Mouse (Mus musculus) liver, embryonic 12.5 days (tissue): Measurements from ENCODE around the gene Noxa1. TPM values are rescaled to one million over a fixed set of nuclear protein-coding genes. Genes with fewer than 3 reads are reported as not detected.

Experiments used
- ATAC-seq: fragments of 200-750 bp; cut with Nextera tagmentation; 2 replicates; pipeline ENCODE4 v1.8.0; 2017; ENCODE audit warnings: moderate number of reproducible peaks, mild to moderate bottlenecking, moderate library complexity
- H3K27ac ChIP-seq: fragments of 300-500 bp; sonication (generic); 2 replicates; pipeline ENCODE4 v1.5.1; 2016; ENCODE audit warnings: mild to moderate bottlenecking
- H3K27me3 ChIP-seq: fragments of 300-500 bp; sonication (generic); replicated peaks from 2 replicates; pipeline ENCODE4 v1.6.1; 2016; ENCODE audit warnings: mild to moderate bottlenecking, moderate library complexity
- H3K36me3 ChIP-seq: fragments of 300-500 bp; sonication (generic); 2 replicates; pipeline ENCODE4 v1.6.1; 2016; ENCODE audit warnings: mild to moderate bottlenecking, moderate library complexity
- H3K4me1 ChIP-seq: fragments of 300-500 bp; sonication (generic); 2 replicates; pipeline ENCODE4 v1.6.1; 2016
- H3K4me2 ChIP-seq: fragments of 300-500 bp; sonication (generic); 2 replicates; pipeline ENCODE4 v1.6.1; 2016; ENCODE audit warnings: mild to moderate bottlenecking, moderate library complexity
- H3K4me3 ChIP-seq: fragments of 300-500 bp; sonication (generic); 2 replicates; pipeline ENCODE4 v1.5.1; 2016; ENCODE audit warnings: mild to moderate bottlenecking, moderate library complexity
- H3K9ac ChIP-seq: fragments of 300-500 bp; sonication (generic); 2 replicates; pipeline ENCODE4 v1.6.1; 2016; ENCODE audit warnings: mild to moderate bottlenecking, moderate library complexity
- H3K9me3 ChIP-seq: fragments of 300-500 bp; sonication (generic); replicated peaks from 2 replicates; pipeline ENCODE4 v1.6.1; 2016; ENCODE audit warnings: mild to moderate bottlenecking, moderate library complexity
- WGBS: fragments of 180-500 bp; shearing (Covaris S2); methylation state at CpG from one replicate; pipeline ENCODE4 v1.1.7; 2016; ENCODE audit not compliant: insufficient replicate concordance; 5-methylcytosine and 5-hydroxymethylcytosine counted together
- polyA plus RNA-seq: library from polyadenylated mRNA; unstranded; fragments of >200 nt; fragmentation: Nextera tagmentation; extraction: Ambion mirVana; gene quantifications from 2 replicates; pipeline ENCODE4 v1.2.1, GENCODE M21; 2016

Gene Noxa1
- polyA plus RNA-seq, 1 experiment from 2014 or later, result 0.64 TPM

DNA sequence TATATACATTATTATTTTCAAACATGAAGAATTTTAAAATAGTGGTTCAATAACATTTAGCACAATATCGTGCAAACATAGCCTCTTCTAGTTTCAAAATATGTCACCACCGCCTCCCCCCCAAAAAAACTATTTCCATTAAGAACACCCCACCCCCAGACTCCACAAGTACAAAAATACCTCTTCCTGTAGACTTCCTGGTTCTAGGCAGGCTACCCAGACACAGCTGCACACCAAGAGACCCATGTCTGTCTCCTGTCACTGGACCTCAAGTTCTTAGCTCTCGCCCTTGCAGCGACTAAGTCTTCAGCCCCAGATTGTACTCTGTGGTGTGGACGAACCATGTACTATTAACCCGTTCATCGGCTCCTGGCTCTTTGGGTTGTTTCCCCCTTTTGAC, 26.0 kb upstream of the Noxa1 start:
- no peak overlapping the region for H3K9ac ChIP-seq
- 42% methylated on average over 7 of the region's 7 CpGs for WGBS
- H3K36me3 ChIP-seq, result no peaks in the 10 kb centered on the region
- peaks cover 24% of the 10 kb centered on the region for H3K4me1 ChIP-seq
- no peak overlapping the region for H3K4me3 ChIP-seq
- no peak overlapping the region for H3K4me2 ChIP-seq
- H3K27me3 ChIP-seq, result no peaks in the 10 kb centered on the region; the same call in 1 of the 2 replicates
- ATAC-seq, result no peak
- no peaks in the 10 kb centered on the region for H3K9me3 ChIP-seq
- no peak overlapping the region for H3K27ac ChIP-seq

DNA sequence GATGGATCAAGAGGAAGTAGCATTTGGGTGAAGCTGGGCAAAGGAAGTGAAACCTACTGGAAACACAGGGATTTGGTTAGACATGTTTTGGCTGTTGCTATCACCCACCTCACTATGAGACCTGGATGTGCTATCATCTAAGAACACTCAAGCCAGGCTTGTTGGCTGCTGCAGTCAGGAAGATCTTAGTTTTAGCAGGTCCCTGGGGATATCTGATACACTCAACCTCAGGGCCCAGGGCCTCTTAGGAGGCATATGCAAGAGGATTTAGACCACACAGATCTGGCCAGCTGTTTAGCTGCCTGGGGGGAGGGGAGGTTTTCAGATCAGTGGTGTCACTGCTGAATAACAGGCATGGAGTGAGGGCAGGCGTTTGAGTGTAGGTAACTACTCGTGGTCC, 20.5 kb upstream of the Noxa1 start:
- Histone ChIP-seq H3K9me3 (no peaks in the 10 kb centered on the region), H3K4me2 (peak overlapping the region; percentile 48), H3K4me1 (peaks cover 44% of the 10 kb centered on the region), H3K4me3 (no peak overlapping the region), H3K27ac (peak overlapping the region; percentile 82), H3K36me3 (no peaks in the 10 kb centered on the region), H3K9ac (0 out of 2 replicates have a peak overlapping the region, but pooled peaks have one; percentile 29), H3K27me3 (no peaks in the 10 kb centered on the region)
- peak; percentile 85 for ATAC-seq
- 14% methylated on average over 2 of the region's 2 CpGs for WGBS

DNA sequence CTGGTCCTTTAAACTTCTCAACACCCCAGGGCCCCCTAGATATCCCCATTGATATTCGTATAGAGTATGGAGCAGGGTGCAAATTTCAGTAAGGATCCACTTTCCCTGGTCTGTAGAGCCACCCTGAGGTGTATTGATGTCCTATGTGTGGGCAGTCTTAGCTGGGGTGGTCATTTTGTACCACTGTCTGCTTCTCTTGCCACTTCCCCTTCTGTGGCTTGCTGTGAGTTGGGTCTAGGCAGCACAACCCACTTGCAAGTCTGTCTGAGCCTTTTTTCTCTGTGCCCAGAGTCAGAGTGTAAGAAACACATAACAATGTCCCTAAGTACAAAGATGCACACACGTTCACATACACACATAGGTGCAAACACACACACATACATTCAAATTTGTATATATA, 19.4 kb upstream of the Noxa1 start:
- Histone ChIP-seq H3K4me2 (no peak overlapping the region), H3K4me1 (peaks cover 54% of the 10 kb centered on the region), H3K27ac (no peak overlapping the region), H3K9me3 (no peaks in the 10 kb centered on the region), H3K9ac (no peak overlapping the region), H3K36me3 (no peaks in the 10 kb centered on the region), H3K27me3 (no peaks in the 10 kb centered on the region), H3K4me3 (no peak overlapping the region)
- ATAC-seq, result no peak
- 53% methylated on average over 2 of the region's 2 CpGs for WGBS

DNA sequence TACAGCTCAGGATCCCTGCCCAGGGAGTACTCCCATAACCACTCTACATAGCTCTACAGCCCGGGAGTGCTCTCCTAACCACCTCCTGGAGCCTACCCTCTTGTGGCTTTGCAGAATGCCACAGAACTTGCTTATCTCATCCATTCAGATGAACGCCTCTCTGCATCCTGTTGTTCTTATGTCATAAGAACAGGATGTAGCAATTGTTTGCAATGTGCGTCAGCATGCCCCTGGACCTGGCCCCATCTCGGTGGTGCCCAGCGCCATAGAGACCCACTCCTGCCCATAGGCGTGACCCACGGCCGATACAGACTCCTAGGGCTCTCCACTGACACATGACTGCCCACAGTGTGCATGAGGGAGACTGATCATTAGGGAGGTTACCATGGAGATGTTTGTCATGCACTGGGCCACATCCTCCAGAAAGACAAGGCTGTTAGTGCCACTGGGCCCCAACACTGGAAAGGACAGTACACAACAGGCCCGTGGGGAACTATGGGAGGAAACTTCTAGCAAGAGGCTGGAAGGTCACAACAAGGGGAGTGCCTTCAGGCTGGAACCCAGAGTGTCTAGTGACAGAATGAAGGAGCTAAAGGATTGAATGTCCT, 16.3 kb upstream of the Noxa1 start:
- no peak overlapping the region for H3K9ac ChIP-seq
- WGBS, result 16% methylated on average over 9 of the region's 9 CpGs

DNA sequence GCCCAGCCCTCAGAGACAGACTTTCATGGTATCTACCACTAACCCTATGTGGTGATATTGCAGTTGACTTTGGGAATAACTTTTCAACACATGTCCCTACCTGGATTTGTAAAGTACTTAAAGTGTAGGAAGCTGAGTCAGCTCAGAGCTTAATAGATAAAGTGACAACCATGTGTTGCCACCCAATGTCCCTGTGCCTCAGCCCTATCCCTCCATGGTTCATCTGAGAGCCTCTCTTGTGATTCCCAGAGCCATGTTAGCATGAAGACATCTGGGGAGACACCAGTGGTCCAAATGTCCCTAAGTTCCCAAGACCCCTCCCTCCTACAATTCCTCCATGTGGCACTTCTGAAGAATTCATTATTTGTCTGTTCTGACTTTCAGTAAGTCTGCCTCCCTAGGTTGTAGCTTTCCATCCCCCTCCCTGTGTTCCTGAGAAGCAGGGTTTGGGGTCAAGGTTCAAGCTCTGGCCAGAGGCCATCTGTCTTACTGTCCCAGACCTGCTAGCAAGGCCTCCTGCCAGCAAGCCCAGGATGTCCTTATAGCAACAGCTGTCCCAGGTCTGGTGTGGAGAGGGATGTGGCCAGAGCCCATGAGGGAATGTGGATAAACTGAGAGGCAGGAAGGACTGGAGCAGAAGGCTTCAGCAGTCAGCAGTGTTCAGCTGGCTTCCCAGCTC, 15.7 kb upstream of the Noxa1 start:
- ATAC-seq, result no peak; the same call in 1 of the 2 replicates
- no peaks in the 10 kb centered on the region for H3K9me3 ChIP-seq
- H3K27ac ChIP-seq, result peak overlapping the region; percentile 68
- H3K4me3 ChIP-seq, result no peak overlapping the region
- H3K36me3 ChIP-seq, result no peaks in the 10 kb centered on the region
- no peaks in the 10 kb centered on the region for H3K27me3 ChIP-seq
- no peak overlapping the region for H3K9ac ChIP-seq
- H3K4me2 ChIP-seq, result 0 out of 2 replicates have a peak overlapping the region, but pooled peaks have one; percentile 3
- peaks cover 66% of the 10 kb centered on the region for H3K4me1 ChIP-seq

More for the DNA sequence above, 16.3 kb upstream of the Noxa1 start:
- H3K4me1 ChIP-seq, result peaks cover 66% of the 10 kb centered on the region
- H3K36me3 ChIP-seq, result no peaks in the 10 kb centered on the region
- no peaks in the 10 kb centered on the region for H3K27me3 ChIP-seq
- peak overlapping the region; percentile 68 for H3K27ac ChIP-seq
- peak overlapping the region; percentile 29; the same call in 1 of the 2 replicates for H3K4me2 ChIP-seq
- peak; percentile 81 for ATAC-seq
- H3K4me3 ChIP-seq, result no peak overlapping the region
- no peaks in the 10 kb centered on the region for H3K9me3 ChIP-seq

DNA sequence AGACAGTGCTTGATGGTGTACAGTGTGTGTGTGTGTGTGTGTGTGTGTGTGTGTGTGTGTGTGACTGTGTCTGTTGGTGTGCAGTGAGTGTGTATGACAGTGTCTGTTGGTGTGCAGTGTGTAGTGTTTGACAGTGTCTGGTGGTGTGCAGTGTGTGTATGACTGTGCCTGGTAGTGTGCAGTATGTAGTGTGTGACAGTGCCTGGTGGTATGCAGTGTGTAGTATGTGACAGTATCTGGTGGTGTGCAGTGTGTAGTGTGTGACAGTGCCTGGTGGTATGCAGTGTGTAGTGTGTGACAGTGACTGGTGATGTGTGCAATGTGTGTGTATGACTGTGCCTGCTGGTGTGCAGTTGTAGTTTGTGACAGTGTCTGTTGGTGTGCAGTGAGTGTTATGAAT, 14.5 kb upstream of the Noxa1 start:
- H3K9me3 ChIP-seq, result no peaks in the 10 kb centered on the region
- H3K4me1 ChIP-seq, result peaks cover 59% of the 10 kb centered on the region
- ATAC-seq, result no peak
- H3K27ac ChIP-seq, result no peak overlapping the region
- H3K9ac ChIP-seq, result no peak overlapping the region
- H3K4me3 ChIP-seq, result no peak overlapping the region
- H3K36me3 ChIP-seq, result no peaks in the 10 kb centered on the region
- H3K4me2 ChIP-seq, result no peak overlapping the region
- no peaks in the 10 kb centered on the region for H3K27me3 ChIP-seq

DNA sequence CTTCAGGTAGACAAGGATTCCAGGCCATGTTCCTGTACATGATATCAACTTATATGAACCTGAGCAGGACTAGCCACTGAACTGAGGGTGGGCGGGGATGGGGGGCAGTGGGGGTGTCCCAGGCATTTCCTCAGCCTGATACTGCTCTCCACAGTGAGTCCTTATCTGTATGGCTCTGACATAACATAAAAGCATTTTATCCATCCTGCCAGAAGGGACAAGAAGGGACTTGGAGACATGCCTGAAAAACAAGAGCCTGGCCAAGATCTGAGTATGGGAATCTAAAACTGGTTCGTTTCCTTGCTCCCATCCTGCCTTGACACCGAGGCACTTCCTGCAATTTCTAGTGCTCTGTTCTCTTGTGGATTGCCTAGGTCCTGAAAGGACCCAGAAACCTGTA, 11.1 kb upstream of the Noxa1 start:
- peak overlapping the region; percentile 43 for H3K27ac ChIP-seq
- no peak overlapping the region for H3K4me2 ChIP-seq
- no peaks in the 10 kb centered on the region for H3K27me3 ChIP-seq
- H3K4me3 ChIP-seq, result no peak overlapping the region
- peaks cover 40% of the 10 kb centered on the region for H3K4me1 ChIP-seq
- ATAC-seq, result peak; percentile 66
- H3K9ac ChIP-seq, result 0 out of 2 replicates have a peak overlapping the region, but pooled peaks have one; percentile 10
- H3K9me3 ChIP-seq, result no peaks in the 10 kb centered on the region
- 25% methylated on average over 3 of the region's 3 CpGs for WGBS
- H3K36me3 ChIP-seq, result no peaks in the 10 kb centered on the region

DNA sequence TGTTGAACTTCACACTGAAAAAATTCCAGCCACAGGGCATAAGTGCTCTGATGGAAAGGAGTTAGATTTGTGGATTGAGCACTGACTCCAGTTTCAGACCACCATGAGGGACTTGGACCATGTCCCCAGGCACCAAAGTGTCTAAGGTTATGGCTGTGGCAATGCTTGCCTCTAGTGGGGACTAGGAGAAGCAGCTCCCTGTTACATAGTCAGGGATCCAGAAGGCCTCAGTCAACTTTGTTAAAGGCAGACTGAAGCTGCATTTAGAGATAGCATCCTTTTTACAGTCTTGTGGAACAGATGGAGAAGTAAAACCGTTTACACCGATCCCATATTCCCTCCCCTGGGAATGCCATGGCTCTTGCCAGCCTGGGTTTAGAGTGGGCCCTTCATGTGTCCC, 9.2 kb upstream of the Noxa1 start:
- 73% methylated on average over 2 of the region's 2 CpGs for WGBS
- ATAC-seq, result no peak
- no peak overlapping the region for H3K27ac ChIP-seq
- H3K36me3 ChIP-seq, result no peaks in the 10 kb centered on the region
- no peak overlapping the region for H3K4me3 ChIP-seq
- no peak overlapping the region for H3K4me2 ChIP-seq
- no peaks in the 10 kb centered on the region for H3K9me3 ChIP-seq
- no peaks in the 10 kb centered on the region for H3K27me3 ChIP-seq
- no peak overlapping the region for H3K9ac ChIP-seq
- H3K4me1 ChIP-seq, result peaks cover 25% of the 10 kb centered on the region

DNA sequence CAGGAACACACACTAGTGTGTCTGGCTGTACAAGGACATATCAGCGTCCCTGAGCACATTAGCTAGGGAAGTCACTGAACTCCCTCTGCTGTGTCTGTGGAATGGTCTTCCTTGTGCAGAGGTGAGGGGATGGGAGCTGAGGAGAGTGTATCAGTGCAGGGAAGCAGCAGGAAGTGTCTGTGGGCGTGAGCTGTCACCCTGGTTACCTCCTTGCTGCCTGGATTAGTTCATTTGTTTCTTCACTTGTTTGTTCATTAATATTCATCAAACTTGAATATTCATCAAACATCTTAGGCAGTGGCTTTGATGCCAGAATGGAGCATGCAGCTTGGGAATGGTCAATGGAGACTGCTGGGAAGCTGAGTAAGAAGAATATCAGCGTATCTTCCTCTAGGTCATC, 4.8 kb upstream of the Noxa1 start:
- ATAC-seq, result no peak
- H3K4me3 ChIP-seq, result no peak overlapping the region
- H3K27me3 ChIP-seq, result 0 out of 2 replicates have a peak, but pooled peaks cover under 1% of the 10 kb centered on the region
- H3K27ac ChIP-seq, result no peak overlapping the region
- H3K9me3 ChIP-seq, result no peaks in the 10 kb centered on the region
- H3K4me1 ChIP-seq, result peaks cover 26% of the 10 kb centered on the region
- 60% methylated on average over 3 of the region's 3 CpGs for WGBS
- no peak overlapping the region for H3K9ac ChIP-seq
- H3K36me3 ChIP-seq, result no peaks in the 10 kb centered on the region
- H3K4me2 ChIP-seq, result no peak overlapping the region

DNA sequence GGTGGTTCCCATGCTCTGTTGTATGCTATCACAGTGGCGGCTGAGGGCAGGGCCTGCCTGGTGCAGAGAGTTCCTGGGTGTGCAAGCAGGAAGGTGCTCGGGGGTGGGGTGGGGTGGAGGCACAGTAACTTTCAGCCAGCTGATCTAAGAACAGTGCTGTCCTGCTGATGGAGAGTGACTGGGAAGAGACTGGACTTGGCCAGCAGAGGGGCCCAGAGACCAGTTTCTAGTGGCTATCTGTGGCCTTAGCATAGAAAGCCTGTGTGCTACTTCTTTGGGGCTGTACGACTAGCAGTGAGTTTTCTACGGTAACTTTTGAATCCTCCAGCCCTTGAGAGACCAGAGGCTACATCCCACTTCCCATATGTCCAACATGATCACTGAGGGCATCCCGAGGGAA, 4.0 kb upstream of the Noxa1 start:
- peaks cover 8% of the 10 kb centered on the region for H3K27me3 ChIP-seq
- no peak overlapping the region for H3K4me3 ChIP-seq
- peaks cover 28% of the 10 kb centered on the region for H3K4me1 ChIP-seq
- no peak overlapping the region for H3K9ac ChIP-seq
- no peak for ATAC-seq
- WGBS, result 43% methylated on average over 5 of the region's 5 CpGs
- H3K4me2 ChIP-seq, result no peak overlapping the region
- H3K9me3 ChIP-seq, result no peaks in the 10 kb centered on the region
- no peak overlapping the region for H3K27ac ChIP-seq
- no peaks in the 10 kb centered on the region for H3K36me3 ChIP-seq

DNA sequence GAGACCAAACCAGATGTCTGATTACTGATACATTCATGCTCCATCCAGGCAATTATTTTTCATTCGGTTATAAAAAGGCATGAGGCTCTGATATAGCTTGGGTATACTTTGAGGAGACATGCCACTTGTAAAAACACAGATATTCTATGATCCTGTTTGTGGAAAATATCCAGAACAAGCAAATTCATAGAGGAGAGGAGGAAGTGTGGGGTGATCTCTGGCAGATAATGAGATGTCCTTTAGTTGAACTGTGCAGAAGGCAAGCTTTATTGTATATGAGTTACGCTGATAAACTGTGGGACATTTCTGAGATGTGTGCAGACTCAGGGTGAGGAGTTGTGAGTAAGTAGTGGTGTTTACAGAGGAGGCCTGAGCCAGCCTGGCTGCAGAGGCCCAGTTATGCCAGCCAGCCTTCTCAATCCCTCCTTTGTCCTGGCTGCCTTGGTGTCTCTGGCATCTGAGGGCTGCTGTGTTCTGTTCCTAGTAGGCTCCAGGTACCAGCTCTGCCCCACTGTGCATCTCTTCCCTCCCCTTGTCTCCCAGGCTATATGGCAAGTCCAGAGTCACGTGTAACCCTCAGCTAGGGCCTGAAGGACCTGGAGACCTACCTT, 3.2 kb upstream of the Noxa1 start:
- Histone ChIP-seq H3K4me3 (no peak overlapping the region), H3K27ac (no peak overlapping the region)
- 58% methylated on average over 3 of the region's 3 CpGs for WGBS

DNA sequence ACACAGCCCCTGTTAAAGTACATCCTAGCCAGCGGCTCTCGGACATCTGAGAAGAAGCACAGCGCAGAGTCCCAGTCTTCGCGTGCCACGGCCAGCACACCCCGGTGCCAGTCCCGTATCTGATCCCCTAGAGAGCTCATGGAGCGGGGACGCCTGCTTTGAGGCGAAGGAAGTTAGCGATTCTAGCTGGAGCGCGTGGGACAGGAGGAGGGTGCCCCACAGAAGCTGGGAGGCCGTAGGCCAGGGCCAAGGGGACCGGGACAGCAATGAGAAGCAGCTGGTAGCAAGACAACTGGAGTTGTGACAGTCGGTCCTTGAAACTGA, 202 bp downstream of the Noxa1 start:
- H3K9me3 ChIP-seq, result no peaks in the 10 kb centered on the region
- H3K27ac ChIP-seq, result no peak overlapping the region; the same call in 1 of the 2 replicates
- 45% methylated on average over 17 of the region's 17 CpGs for WGBS
- H3K36me3 ChIP-seq, result no peaks in the 10 kb centered on the region
- H3K9ac ChIP-seq, result peak overlapping the region; percentile 29; the same call in 1 of the 2 replicates
- peaks cover 35% of the 10 kb centered on the region for H3K27me3 ChIP-seq
- peak overlapping the region; percentile 60 for H3K4me2 ChIP-seq
- peaks cover 28% of the 10 kb centered on the region for H3K4me1 ChIP-seq
- H3K4me3 ChIP-seq, result peak overlapping the region; percentile 34
- no peak; the same call in none of the 2 replicates for ATAC-seq

More for the DNA sequence above, 3.2 kb upstream of the Noxa1 start:
- H3K9me3 ChIP-seq, result no peaks in the 10 kb centered on the region
- no peak overlapping the region for H3K9ac ChIP-seq
- peaks cover 17% of the 10 kb centered on the region for H3K27me3 ChIP-seq
- ATAC-seq, result no peak
- H3K4me2 ChIP-seq, result no peak overlapping the region
- H3K4me1 ChIP-seq, result peaks cover 28% of the 10 kb centered on the region
- no peaks in the 10 kb centered on the region for H3K36me3 ChIP-seq
